In the genomic region with DNA sequence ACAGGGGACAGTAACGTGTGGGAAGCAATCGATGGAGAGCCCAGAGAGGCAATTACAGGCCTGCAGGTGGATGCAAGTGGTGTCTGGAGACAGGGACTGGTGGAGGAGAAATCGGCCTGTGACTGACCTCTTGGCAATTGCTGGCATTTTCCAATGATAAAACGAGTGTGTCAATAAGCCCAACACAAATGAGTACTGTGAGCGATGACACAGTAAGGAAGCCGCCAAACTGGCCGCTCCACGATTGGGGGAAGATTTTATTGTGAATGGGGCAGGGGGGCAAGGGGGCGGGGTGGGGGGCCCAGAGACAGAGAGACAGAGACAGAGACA, we compare ENCODE assay signal across 8 mouse cellular contexts. TPM values are rescaled to one million over a fixed set of nuclear protein-coding genes. Genes with fewer than 3 reads are reported as not detected.
DNase-seq lines count a peak whose midpoint lies in the region; ATAC-seq and TF ChIP-seq lines count a peak whose summit lies in the region.

No protein-coding gene starts in this region.

- H3K9ac ChIP-seq in kidney, embryonic 14.5 days (ENCODE audit: low read depth, low read length): peak overlapping the region; percentile 42; the same call in 1 of the 2 replicates
- peak overlapping the region; percentile 64 for H3K9ac ChIP-seq in intestine, embryonic 16.5 days (ENCODE audit: low read depth, low read length)

- no peak for ATAC-seq in kidney, embryonic 14.5 days (ENCODE audit: low FRiP score, low TSS enrichment)
- ATAC-seq in intestine, embryonic 16.5 days: peak; percentile 29

- H3K27ac ChIP-seq in kidney, embryonic 14.5 days (ENCODE audit: low read depth, low read length): no peak overlapping the region
- no peak overlapping the region; the same call in 1 of the 2 replicates for H3K27ac ChIP-seq in embryonic facial prominence, embryonic 10.5 days (replicated peaks)
- no peak overlapping the region for H3K27ac ChIP-seq in intestine, embryonic 16.5 days (ENCODE audit: low read length)

- no peak overlapping the region for H3ac ChIP-seq in myocyte (ENCODE audit: control insufficient read depth, insufficient read length)

- no peaks in the 10 kb centered on the region for H3K9me3 ChIP-seq in kidney, embryonic 14.5 days (ENCODE audit: control insufficient read depth, low read length)
- no peaks in the 10 kb centered on the region for H3K9me3 ChIP-seq in embryonic facial prominence, embryonic 10.5 days
- no peaks in the 10 kb centered on the region for H3K9me3 ChIP-seq in intestine, embryonic 16.5 days (ENCODE audit: control insufficient read depth, low read length)

- H3K27me3 ChIP-seq in kidney, embryonic 14.5 days (ENCODE audit: control insufficient read depth, insufficient read depth, low read length): no peaks in the 10 kb centered on the region
- H3K27me3 ChIP-seq in embryonic facial prominence, embryonic 10.5 days (replicated peaks; ENCODE audit: low read depth, poor library complexity, severe bottlenecking): peaks cover 12% of the 10 kb centered on the region
- H3K27me3 ChIP-seq in intestine, embryonic 16.5 days (replicated peaks; ENCODE audit: control insufficient read depth, insufficient read depth, low read length): no peaks in the 10 kb centered on the region
- no peaks in the 10 kb centered on the region for H3K27me3 ChIP-seq in myocyte (ENCODE audit: control insufficient read depth, insufficient read depth, insufficient read length)

- no peak for TF ChIP-seq POLR2A in myocyte (IDR thresholded peaks at IDR 0.05; ENCODE audit: insufficient read length, low read depth)

- no peaks in the 10 kb centered on the region for H3K79me2 ChIP-seq in myocyte (ENCODE audit: control insufficient read depth, insufficient read depth)

- H3K36me3 ChIP-seq in kidney, embryonic 14.5 days (ENCODE audit: control insufficient read depth, insufficient read depth, low read length): no peaks in the 10 kb centered on the region
- H3K36me3 ChIP-seq in embryonic facial prominence, embryonic 10.5 days (replicated peaks): peaks cover 18% of the 10 kb centered on the region
- H3K36me3 ChIP-seq in intestine, embryonic 16.5 days (ENCODE audit: control insufficient read depth, insufficient read depth, low read length): no peaks in the 10 kb centered on the region
- no peaks in the 10 kb centered on the region for H3K36me3 ChIP-seq in myocyte (ENCODE audit: control insufficient read depth, insufficient read depth)

- peak overlapping the region; percentile 36 for H3K4me3 ChIP-seq in kidney, embryonic 14.5 days (ENCODE audit: low read length)
- peak overlapping the region; percentile 53 for H3K4me3 ChIP-seq in embryonic facial prominence, embryonic 10.5 days
- H3K4me3 ChIP-seq in intestine, embryonic 16.5 days (ENCODE audit: low read length): peak overlapping the region; percentile 54
- peak overlapping the region; percentile 28 for H3K4me3 ChIP-seq in myocyte

- H3K4me2 ChIP-seq in kidney, embryonic 14.5 days (replicated peaks; ENCODE audit: low read depth, low read length): peak overlapping the region; percentile 65
- peak overlapping the region; percentile 83 for H3K4me2 ChIP-seq in intestine, embryonic 16.5 days (ENCODE audit: low read depth, low read length)
- H3K4me2 ChIP-seq in myocyte (ENCODE audit: low read depth): peak overlapping the region; percentile 84

- whole genome bisulfite sequencing in kidney, embryonic 14.5 days: 18% methylated on average over 9 of the region's 9 CpGs
- 25% methylated on average over 9 of the region's 9 CpGs for WGBS in embryonic facial prominence, embryonic 10.5 days
- WGBS in intestine, embryonic 16.5 days: 15% methylated on average over 9 of the region's 9 CpGs

- no peak for DNase-seq in kidney, adult 9 months
- DNase-seq in embryonic facial prominence, embryonic 10.5 days (ENCODE audit: low spot score): no peak
- no peak for DNase-seq in thymus, postnatal 36 days
- no peak for DNase-seq in adrenal gland, adult 8-10 months
- DNase-seq in right cerebral cortex, adult 18-20 months: no peak

- H3K4me1 ChIP-seq in kidney, embryonic 14.5 days (ENCODE audit: control insufficient read depth, insufficient read depth, low read length): 0 out of 2 replicates have a peak, but pooled peaks cover 4% of the 10 kb centered on the region
- peaks cover 12% of the 10 kb centered on the region for H3K4me1 ChIP-seq in embryonic facial prominence, embryonic 10.5 days
- H3K4me1 ChIP-seq in intestine, embryonic 16.5 days (ENCODE audit: control insufficient read depth, insufficient read depth, low read length): peaks cover 18% of the 10 kb centered on the region

TF ChIP-seq in myocyte, 11 proteins besides CTCF, POLR2A, EP300 and RAD21:
- no peak for TF ChIP-seq E2F4 (IDR thresholded peaks at IDR 0.05; ENCODE audit: insufficient read depth)
- TF ChIP-seq TCF12 (IDR thresholded peaks at IDR 0.05; ENCODE audit: insufficient read depth, poor library complexity, severe bottlenecking): no peak
- TF ChIP-seq MAX (IDR thresholded peaks at IDR 0.05; ENCODE audit: low read depth): no peak
- TF ChIP-seq REST (IDR thresholded peaks at IDR 0.05; ENCODE audit: insufficient read depth, insufficient read length): no peak
- no peak for TF ChIP-seq SRF (IDR thresholded peaks at IDR 0.05; ENCODE audit: control insufficient read depth, insufficient read length, low read depth)
- TF ChIP-seq POLR2AphosphoS2 (IDR thresholded peaks at IDR 0.05; ENCODE audit: insufficient read length, low read depth): no peak
- TF ChIP-seq TCF3 (IDR thresholded peaks at IDR 0.05; ENCODE audit: insufficient read length, low read depth): no peak
- TF ChIP-seq MYOD1 (IDR thresholded peaks at IDR 0.05; ENCODE audit: control insufficient read depth in 1 of 3, insufficient read length in 2 of 3, low read depth in 2 of 3): no peak
- no peak for TF ChIP-seq USF1 (IDR thresholded peaks at IDR 0.05; ENCODE audit: low read depth)
- TF ChIP-seq MYOG (IDR thresholded peaks at IDR 0.05; ENCODE audit: control insufficient read depth in 1 of 3, insufficient read depth in 1 of 3, insufficient read length in 2 of 3, low read depth in 2 of 3): no peak
- no peak for TF ChIP-seq CEBPB (IDR thresholded peaks at IDR 0.05; ENCODE audit: insufficient read depth, poor library complexity, severe bottlenecking)

RNA-seq across cellular contexts. Expression of a gene that starts 32.0 kb away (rescaled TPM):
- polyA plus RNA-seq in kidney, embryonic 14.5 days (2014; fragmentation: Nextera tagmentation; extraction: Ambion mirVana): 0.79 and 1.8 TPM in 2 replicates
- polyA plus RNA-seq in embryonic facial prominence, embryonic 10.5 days (2016; fragmentation: Nextera tagmentation; extraction: Ambion mirVana): 1.1 and 1.8 TPM in 2 replicates
- polyA plus RNA-seq in intestine, embryonic 16.5 days (2015; fragmentation: Nextera tagmentation; extraction: Ambion mirVana): 0.98 and 1.1 TPM in 2 replicates
- polyA plus RNA-seq in myocyte (2012; fragmentation: generic; extraction: Trizol): 0.40 TPM
- 1 to 10 TPM in 3 of 4 experiments, under 1 TPM in 1; 0.87 to 1.4 (median 1.0) TPM for total RNA-seq in adrenal gland, adult 8-10 months (2022)
